Mouse (Mus musculus) kidney, postnatal 4 days (tissue): ENCODE results near the gene Mrps7.

Experiments used
- DNase-seq, 2 experiments: peaks; one replicate each; pipeline ENCODE4 v3.0.0; 2021; ENCODE audit warnings: mixed read lengths in 2 of 2

The Mrps7 gene

DNA sequence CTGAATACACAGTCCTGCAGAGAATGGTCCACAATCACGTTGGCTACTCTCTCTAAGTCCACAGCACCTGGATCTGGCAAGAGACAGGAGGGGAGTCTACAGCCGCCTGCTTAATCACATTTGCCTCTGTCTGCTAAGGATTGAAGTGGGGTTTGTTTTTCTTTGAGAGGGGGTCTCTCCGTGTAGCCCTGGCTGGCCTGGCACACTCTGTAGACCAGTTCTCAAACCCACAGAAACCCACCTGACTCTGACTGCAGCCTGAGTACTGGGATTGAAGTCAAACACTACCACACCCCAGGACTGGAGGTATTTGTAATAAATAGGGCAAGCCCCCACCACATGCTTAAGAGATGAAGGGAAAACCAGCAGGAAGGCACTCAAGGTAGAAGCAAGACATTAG is 5.9 kb downstream of the Mrps7 start:
- no peak for DNase-seq

DNA sequence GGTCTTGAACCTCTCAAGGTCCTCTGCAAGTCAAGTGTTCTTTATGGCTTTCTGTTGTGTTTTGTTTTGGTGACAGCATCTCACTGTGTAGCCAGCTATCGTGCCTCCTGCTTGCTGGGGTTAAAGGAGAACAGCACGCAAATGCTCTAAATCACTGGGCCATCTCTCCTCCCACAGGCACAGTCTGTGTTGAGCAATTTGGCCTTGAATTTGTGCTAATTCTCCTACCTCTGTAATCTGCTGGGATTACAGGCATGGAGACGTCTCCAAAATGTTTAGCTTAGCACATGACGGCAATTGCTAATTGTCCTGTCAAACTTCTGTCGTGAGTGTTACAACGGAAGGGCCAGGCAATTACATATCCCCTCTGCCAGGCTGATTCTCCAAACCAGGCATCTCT is 7.4 kb downstream of the Mrps7 start:
- no peak for DNase-seq

DNA sequence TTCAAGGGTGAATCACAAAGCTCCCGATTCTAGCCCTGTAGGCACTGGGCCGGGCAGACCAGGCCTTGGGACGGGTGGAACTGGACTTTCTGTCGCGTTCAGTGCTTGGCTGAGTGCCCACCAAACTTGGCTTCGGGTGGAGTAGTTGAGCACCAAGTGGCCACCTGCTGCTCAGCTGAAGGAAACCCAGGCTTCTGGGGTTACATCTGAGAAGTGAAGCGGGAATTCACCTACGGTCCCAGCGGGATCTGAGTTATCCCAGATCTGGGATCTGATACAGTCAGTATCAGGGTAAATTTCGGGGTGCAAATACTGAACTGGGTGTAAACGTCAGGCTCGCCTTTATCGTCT is 8.3 kb downstream of the Mrps7 start:
- DNase-seq: peak; percentile 87 to 91

DNA sequence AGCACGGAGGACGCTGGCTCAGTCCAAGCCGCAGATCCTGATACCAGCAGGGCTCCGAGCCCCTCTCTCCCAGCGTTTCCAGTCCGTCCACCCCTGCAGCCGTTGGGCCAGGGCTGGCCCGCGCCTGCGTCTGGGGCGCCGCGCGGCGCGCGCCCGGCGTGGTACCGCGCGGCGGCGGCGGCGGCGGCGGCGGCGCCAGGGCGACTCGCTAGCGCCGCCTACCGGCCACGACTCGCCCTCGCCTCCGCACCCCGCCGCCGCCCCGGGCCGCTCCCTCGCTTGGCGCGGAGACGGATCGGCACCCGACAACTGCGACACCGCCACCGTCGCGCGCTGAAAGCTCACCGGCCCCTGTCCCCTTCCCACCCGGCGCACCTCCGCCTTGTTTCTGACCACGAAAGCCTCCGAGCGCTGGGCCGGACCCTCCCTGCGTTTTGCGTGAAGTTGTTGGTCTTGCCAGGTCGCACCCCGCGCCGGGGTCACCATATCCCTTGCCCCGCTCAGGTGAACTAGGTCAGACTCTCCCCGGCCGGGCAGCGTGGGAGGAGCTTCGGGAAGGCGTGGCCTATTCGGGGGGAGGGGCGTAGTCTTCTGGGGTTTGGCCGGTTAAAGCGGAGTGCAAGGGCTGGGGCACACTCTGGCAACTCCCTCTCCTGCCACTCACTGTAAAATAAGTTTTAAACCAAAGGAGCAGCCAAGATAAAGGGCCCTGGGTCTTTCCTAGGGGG is 8.8 kb downstream of the Mrps7 start, which contains the start of gene Mif4gd:
Gene Mif4gd (minus strand): TSS at position 560 of the 728 bp plus-strand sequence.
- peak; percentile 94 to 95 for DNase-seq

DNA sequence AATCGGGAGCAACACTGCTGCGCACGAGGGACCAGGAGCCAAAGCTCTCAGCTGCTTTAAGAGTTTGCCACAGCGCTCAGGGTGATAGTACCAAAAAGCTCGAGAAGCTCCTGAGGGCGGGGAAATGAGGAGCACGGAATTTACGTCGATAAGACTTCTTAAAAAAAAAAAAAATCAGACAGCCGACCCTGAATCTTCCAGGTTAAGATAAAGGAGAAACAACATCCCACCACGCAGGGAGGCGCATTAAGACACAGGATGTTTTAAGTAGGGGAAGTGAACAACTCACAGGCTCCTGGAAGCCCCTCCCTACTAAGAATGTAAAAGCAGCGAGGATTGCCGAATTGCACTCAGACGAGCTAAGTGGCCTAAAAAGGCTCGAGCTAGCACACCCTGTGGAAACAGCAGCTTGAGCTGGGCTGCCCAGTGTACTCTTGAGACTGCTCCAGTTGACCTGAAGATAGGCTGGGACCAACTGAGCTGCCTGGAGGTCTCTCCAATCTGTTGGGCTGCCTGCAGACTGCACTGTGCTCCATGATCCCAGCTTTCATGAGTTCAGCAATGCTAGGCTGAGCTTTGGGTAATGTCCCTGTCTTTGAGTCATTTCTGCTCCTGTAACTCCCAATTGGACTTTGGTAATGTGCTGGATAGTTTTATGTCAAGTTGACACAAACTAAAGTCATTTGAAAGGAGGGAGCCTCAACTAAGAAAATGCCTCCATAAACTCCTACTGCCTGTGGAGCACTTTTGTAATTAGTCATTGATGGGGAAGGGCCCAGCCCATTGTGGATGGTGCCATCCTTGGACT is 9.6 kb downstream of the Mrps7 start:
- peak; percentile 31 to 52 for DNase-seq

DNA sequence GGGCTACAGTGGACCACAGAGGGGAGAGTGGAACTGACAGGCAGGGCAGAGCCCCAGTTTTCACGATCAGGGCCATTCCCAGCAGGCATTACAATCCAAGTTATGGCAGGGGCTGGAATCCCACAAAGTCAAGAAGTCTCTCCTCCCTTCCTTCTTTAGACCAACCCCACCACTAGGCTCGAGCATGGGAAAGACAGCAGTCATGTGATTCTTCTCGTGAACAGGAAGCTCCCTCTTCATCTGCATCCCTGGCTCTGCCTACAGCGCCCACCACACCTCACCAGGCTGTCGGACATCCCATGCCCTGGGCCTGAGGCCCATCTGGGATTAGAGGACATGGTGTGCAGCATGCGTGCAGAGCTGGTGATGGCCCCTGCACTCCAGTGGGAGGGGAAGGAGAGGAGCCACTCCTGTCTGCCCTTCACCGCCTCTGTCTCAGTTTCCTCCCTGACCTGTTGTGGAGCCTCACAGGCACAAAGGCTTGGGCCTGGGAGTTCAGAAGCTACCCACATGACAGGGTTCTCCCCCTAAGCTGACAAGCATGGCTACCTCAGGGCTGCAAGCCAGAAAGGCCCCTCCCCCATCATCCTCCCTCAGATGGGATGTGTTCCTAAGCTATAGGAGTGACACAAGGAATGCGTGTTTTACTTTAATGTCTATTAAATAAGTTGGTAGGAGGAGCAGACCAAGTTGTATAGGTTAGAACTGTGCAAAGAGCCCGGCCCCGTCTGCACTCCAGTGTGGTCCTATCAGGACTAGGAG is 10.8 kb downstream of the Mrps7 start:
- DNase-seq: peak; percentile 69 to 75

DNA sequence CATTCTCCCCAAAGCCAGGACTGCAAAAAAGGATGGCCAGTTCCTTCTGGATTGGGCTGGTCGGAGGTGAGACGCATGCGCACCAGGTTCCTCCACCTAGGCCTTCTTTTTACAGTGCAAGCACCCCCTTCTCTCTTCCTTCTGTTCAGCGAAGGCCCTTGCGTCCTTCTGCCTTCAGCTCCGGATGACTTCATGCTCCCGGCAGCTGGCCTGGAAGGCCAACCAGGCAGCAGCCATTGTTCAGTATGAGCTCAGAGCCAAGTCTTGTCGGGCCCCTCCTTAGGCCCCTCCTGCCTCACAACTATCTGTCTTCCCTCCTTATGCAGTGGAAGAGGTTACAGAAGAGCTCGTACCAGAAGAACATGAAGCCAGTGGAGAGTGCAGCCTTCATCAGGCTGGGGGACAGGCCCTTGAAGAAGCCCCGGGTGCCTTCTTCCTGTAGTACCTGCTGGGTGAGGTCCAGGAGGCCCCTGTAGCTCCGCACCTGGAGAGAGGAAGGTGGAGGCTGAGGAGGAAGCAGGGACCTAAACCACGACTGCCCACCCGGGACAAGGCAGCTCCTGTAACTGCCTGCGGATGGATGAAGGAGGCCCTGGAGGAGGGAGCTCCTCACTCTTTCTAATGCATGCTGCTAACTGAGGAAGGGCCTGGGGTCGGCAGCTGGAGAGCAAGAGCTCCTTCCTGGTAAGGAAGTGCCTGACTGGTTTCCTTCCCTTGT is 11.5 kb downstream of the Mrps7 start:
- peak; percentile 37 to 52 for DNase-seq

DNA sequence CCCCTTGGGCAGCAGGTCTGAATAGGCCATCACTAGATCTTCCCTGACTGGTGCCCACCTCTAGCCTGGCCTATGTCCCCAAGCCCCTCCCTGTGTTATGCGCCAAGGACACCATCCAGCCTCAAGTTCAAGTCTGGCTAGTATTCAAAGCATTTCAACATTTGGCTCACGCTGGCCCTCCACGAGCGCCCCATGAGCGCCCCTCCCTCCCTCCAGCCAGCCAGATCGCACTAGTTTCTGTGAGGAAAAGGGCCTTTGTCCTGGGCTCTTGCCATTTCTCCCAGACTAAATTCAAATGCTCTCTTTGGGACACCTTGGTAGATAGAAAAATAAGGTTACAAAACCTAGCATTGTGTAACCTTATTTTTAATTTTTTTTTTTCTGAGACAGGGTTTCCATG is 12.2 kb downstream of the Mrps7 start:
- DNase-seq: no peak

DNA sequence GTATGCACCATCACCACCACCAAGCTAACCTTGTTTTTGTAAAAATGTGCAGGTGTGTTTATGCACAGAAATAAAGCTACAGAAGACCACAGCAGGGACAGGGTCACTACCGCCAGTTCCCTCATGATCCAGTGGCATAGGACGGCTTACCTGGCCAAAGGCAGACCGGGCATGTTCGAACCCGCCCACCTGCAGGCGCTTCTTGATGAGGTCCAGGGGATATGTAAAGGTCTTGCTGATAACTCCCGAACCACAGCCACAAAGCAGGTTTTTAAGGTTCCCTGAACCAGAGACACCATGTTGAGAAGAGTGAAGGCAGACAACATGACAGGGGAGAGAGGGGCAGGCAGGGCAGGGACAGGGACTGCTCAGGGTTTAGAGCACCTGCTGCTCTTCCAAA is 12.6 kb downstream of the Mrps7 start:
- DNase-seq: no peak

DNA sequence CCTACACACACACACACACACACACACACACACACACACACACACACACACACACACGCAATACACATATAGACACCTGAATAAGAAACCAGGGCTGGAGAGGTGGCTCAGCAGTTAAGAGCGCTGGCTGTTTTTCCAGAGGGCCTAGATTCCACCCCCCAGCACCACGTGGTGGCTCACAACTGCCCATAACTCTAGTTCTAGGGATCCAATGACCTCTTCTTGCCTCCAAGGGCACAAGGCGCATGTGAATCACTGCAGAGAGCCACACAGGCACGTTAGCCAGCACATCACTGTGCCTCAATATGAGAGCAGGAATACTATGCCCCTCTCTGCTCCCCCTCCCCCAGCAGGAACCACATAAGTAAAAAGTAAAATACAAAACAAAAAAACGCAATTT is 13.2 kb downstream of the Mrps7 start:
- DNase-seq: no peak

DNA sequence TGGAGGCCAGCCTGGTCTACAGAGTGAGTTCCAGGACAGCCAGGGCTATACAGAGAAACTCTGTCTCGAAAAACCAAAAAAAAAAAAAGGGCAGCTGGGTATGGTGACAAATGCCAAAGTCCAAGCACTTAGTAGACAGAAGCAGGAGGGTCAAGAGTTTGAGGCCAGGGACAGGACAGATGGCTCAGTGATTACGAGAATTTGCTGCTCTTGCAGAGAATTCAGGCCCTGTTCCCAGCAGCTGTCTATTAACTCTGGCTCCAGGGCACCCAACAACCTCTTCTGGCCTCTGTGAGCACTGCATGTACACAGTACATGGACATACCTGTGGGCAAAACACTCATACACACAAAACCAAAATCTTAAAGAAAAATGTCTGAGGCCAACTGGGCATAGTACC is 14.3 kb downstream of the Mrps7 start:
- DNase-seq: no peak

DNA sequence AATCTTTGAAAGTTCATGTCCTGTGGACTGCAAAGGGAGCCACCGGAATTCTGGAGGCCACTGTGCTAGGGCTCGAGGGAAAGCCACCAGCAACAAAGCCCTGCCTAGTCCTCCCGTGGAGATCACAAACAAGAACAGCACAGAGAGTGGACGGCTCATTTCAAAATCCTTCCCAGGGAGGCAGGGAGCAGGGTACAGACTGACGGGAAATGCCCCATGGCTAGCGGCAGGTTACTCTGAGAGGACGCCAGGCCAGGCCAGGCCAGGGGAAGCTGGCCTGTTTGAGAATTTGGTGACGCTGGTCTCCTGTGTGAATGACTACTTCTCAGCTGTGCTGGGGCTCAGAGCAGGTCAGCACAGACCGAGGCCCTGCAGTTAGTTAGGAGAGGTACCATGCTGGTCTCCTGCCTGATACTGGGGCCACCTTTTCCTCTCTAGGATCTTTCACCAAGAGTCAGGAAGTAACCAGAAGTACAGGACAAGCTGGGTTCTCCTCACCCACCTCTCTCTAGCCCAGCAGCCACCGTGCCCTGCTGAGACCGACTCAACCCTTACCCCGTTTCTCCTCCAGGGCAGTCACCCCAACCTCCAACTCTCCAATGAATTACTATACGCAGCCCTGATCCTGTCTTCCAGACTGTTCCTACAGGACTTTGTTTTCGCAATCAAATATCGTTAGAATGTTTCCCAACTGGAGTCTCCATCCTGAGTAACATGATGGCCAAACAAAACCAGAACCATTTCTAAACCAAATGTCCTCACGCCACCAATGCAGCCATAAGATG is 15.2 kb downstream of the Mrps7 start:
- no peak for DNase-seq

DNA sequence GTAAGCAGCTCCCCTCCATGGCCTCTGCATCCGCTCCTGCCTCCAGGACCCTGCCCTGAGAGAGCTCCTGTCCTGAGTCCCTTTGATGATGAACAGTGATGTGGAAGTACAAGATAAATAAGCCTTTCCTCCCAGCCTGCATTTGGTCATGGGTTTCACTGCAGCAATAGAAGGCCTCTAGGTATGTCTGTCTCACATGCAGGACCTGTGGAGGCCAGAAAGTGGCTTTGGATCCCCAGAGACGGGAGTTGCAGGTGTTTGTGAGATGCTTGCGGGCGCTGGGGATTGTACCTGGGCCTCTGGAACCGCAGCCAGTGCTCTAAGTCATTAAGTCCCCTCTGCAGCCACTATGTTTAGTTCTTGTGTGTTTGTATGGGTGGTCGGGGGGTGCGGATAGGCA is 16.2 kb downstream of the Mrps7 start:
- no peak for DNase-seq

DNA sequence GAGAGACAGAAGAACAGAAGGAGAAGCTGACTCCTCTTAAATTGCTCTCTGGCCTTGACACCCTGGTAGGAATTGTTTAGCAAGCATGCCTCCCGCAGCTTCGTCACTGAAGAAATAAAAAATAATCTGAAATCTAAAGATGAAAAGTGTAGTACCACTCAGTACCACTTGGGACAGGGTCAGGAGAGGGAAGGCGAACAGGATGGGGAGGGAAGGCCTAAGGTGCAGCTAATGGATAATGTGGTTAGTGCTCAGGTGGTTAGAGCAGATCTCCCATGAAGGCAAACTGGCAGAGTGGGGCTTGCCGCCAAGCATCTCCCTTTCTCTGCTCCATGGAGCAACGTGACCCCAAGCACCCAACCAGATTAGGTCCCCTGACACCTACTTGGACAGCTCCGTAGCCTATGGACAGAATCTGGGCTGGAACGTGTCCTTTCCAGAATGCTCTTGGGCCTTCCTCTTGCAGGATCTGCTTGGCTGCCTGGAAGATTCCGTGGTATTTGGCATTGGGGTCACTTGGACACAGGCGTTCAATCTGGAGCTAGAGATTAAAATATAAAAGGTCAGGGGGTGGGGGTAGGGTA is 19.9 kb downstream of the Mrps7 start:
- DNase-seq: no peak

DNA sequence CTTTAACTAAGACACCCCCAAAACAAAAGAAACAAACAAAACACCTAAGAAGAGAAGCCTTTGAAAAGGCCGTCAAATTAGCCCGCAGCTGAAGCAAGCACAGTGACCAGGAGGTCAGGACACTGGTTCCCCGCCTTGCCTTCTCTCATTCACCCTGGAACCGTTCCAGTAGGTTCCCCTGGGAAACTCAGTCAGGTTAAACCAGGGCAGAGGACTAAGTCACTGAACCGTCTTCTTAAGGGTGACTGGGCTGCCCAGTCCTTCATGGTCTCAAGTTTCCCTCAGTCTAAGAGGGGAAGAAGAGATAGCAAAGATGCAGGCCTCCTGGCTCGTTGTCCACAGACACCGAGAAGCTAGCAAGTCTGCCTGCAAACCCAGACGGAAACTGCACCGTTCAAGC is 22.2 kb downstream of the Mrps7 start:
- DNase-seq: peak; percentile 64 to 74

DNA sequence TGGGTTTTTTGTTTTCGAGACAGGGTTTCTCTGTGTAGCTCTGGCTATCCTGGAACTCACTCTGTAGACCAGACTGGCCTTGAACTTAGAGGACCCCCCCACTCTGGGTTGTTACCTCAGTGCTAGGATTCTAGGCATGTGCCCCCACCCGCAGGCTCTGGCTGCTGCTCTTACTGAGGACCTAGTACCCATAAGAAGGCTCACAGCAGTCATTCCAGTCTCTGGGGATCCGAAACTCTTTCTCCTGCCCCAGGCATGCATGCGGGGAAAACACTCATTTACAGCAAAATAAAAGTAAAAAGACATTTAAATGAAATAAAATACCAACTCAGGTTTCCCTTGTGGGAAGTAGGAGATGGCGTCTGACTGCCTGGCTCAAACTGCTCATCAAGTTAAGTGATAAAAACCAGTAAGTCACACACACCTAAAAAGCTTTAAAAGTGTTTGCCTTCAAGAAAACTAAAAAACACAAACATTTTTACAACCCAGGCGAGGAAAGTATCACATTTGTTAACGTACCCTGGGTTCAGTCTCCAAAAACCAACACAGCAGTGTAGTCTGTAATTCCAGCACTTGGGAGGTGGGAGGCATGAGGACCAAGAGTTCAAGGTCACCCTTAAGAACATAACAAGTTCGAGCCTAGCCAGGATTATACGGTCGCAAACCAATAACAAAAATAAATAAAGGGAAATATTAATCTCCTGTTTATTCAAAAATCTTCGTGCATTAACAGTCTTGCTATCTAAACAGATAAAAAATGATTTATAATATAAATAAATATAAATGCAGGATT is 23.3 kb downstream of the Mrps7 start:
- no peak for DNase-seq

DNA sequence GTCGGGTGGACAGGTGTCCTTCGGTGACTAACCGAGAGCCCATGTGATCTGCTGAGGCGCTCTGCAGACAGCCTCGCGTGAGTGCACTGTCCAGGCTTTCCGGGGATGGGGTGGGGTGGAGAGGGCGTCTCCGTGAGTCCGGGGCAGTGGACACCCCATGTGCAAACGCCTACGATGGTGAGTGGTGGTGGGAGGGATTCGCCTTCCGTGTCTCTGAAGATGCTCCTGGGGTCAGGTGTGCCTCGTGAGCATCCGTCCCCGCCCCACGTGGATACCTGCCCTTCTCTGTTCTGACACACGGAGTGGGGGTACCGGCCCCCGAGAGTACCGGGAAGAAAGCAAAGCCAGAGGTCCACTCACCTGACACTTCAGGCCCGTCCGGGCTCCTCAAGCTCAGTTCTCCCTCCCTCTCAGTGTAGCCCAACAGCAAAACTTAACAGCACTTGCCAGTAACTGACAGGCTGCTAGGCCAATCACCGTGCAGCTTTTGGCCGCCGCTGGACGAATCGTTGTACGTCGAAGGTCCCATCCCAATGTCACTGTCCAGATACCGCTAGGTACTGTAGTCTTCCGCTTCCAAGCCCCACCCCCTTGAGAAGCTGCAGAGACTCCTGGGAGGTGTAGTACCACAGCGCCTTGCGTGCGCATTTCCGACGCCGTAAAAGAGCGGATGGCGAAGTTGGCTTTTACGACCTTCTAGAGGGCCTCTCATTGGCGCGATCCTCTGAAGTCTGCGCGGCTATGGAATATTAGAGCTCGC is 24.2 kb downstream of the Mrps7 start, which contains the start of gene Slc25a19:
Gene Slc25a19 (minus strand): TSS at position 591 of the 760 bp plus-strand sequence.
- DNase-seq: peak; percentile 100

DNA sequence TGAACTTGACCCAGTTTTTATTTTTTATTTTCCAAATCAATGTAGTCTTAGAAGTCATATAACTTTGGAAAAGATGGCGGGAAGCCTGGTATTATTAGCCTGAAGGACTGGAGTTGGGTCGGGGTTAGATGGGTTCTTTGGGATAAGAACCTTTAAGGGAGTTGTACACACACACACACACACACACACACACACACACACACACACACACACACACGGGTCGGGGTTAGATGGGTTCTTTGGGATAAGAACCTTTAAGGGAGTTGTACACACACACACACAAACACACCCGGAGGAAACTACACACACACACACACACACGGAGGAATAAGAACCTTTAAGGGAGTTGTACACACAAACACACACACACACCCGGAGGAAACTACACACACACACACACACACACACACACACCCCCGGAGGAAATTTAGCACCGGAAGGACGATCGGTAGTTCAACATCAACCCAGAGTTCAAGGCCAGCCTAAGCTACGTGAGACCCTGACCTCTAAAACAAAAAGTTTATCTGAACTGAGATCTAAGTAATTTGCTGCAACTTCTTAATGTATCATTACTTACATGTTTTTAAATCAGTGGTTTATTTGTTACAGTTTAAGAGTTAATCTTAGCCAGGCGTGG is 24.9 kb downstream of the Mrps7 start:
- DNase-seq: no peak
